Mouse (Mus musculus) heart, embryonic 15.5 days (tissue): Measurements from ENCODE around the gene Fbxo11. TPM values are rescaled to one million over a fixed set of nuclear protein-coding genes. Genes with fewer than 3 reads are reported as not detected.

Source experiments
- ATAC-seq: fragments of 200-750 bp; cut with Nextera tagmentation; replicated peaks from 2 replicates; pipeline ENCODE4 v1.8.0; 2017; ENCODE audit warnings: low read depth, moderate TSS enrichment; ENCODE audit not compliant: insufficient number of reproducible peaks, insufficient read depth, low FRiP score
- H3K27ac ChIP-seq: fragments of 300-500 bp; sonication (generic); 2 replicates; pipeline ENCODE4 v1.5.1; 2015; ENCODE audit warnings: mild to moderate bottlenecking, inconsistent platforms
- H3K27me3 ChIP-seq: fragments of 300-500 bp; sonication (generic); 2 replicates; pipeline ENCODE4 v1.6.1; 2015; ENCODE audit warnings: inconsistent platforms
- H3K36me3 ChIP-seq: fragments of 300-500 bp; sonication (generic); 2 replicates; pipeline ENCODE4 v1.6.1; 2015; ENCODE audit warnings: mild to moderate bottlenecking, inconsistent platforms
- H3K4me1 ChIP-seq: fragments of 300-500 bp; sonication (generic); replicated peaks from 2 replicates; pipeline ENCODE4 v1.6.1; 2015; ENCODE audit warnings: inconsistent platforms
- H3K4me2 ChIP-seq: fragments of 300-500 bp; sonication (generic); 2 replicates; pipeline ENCODE4 v1.6.1; 2015; ENCODE audit warnings: inconsistent platforms, mild to moderate bottlenecking, moderate library complexity
- H3K4me3 ChIP-seq: fragments of 300-500 bp; sonication (generic); 2 replicates; pipeline ENCODE4 v1.5.1; 2015; ENCODE audit warnings: mild to moderate bottlenecking, inconsistent platforms
- H3K9ac ChIP-seq: fragments of 300-500 bp; sonication (generic); 2 replicates; pipeline ENCODE4 v1.6.1; 2015; ENCODE audit warnings: mild to moderate bottlenecking, inconsistent platforms
- H3K9me3 ChIP-seq: fragments of 300-500 bp; sonication (generic); replicated peaks from 2 replicates; pipeline ENCODE4 v1.6.1; 2016; ENCODE audit warnings: inconsistent platforms
- WGBS: fragments of 180-500 bp; shearing (Covaris S2); methylation state at CpG from one replicate; pipeline ENCODE4 v1.1.7; 2015; ENCODE audit warnings: mixed read lengths; 5-methylcytosine and 5-hydroxymethylcytosine counted together
- polyA plus RNA-seq: library from polyadenylated mRNA; unstranded; fragments of >200 nt; fragmentation: Nextera tagmentation; extraction: Ambion mirVana; gene quantifications from 2 replicates; pipeline ENCODE4 v1.2.1, GENCODE M21; 2015

The Fbxo11 gene
- polyA plus RNA-seq, 1 experiment from 2014 or later = 11.3 TPM

DNA sequence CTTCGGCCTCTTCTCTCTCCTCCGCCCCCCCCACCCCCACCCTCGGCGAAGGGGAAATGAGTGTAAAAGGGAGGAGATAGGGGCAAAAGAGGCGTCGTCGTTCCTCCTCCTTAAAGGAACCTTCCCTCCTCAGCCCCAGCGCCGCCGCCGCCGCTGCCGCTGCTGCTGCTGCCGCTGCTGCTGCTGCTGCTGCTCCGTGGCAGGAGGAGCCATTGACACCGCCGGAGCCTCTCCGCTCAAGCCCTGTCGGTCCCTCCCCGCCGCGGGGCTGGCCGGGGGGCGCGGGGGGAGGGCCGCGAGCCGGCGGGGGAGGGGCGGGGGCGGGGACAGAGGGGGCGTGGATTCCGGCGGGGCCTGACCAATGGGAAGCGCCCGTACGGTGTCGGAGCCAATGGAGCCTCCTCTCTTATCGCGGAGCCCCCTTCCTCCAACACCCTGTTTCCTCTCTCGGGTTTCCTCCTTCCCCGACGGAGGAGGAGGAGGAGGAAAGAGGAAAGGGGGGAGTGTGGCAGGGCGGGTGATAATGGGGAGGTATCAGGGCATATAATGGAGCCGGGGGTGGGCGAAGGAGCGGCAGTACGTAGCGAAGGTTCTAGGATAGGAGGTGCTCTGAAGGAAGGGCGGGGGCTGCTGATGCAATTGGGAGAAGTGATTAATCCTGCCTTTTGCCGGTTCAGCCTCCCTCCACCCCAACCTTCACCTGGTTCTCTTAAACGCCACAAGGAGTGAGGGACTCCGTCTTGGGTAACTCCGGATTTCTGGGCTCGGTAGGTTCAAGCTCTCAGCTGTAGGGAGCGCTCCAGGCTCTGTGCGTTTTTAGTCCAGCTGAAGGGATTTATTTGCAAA lies 933 bp upstream of the Fbxo11 start:
- Histone ChIP-seq H3K4me1 (peaks cover 11% of the 10 kb centered on the region), H3K27ac (peak overlapping the region; percentile 100), H3K4me2 (peak overlapping the region; percentile 67), H3K4me3 (peak overlapping the region; percentile 85), H3K9ac (peak overlapping the region; percentile 93), H3K9me3 (no peaks in the 10 kb centered on the region), H3K27me3 (no peaks in the 10 kb centered on the region), H3K36me3 (no peaks in the 10 kb centered on the region)
- ATAC-seq = peak; percentile 95
- under 1% methylated on average over 50 of the region's 57 CpGs for WGBS

DNA sequence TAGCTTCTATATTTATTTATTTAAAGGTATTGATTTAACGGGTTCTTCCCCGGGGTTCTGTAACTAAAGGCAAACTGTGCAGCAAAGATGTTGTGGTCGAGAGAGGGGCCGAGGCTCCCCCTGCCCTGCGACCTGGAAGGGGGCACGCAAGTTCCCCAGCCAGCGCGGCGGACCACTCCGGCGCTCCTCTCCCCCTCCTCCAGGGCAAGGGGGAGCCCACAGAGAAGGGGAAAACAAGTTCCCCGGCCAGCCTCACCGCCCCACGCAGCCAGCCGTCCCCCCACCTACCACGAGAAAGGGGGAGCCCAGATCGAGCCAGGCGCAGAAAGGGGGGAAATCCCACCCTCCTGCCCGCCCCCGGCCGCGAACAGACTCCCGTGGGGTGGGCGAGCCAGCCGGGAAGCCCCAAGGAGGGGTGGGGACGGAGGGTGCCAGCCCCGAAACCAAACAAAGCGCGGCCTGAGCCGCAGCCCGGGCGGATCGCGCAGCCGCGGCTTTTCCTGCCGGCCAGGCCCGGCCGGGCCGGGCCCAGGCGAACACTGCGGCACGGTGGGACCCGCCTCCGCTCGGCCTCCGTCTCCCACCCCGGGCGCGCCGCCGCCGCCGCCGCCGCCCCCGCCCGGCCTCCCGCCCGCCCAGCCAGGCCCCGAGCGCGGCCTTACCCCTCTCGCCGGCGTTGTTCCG lies 602 bp downstream of the Fbxo11 start:
- peak overlapping the region; percentile 93 for H3K9ac ChIP-seq

GRCm38 (mm10) chr17:88063980-88064346 lies 1.1 kb downstream of the Fbxo11 start:
- Histone ChIP-seq H3K4me3 (peak overlapping the region; percentile 85), H3K36me3 (no peaks in the 10 kb centered on the region), H3K27ac (peak overlapping the region; percentile 100), H3K9me3 (no peaks in the 10 kb centered on the region), H3K4me2 (peak overlapping the region; percentile 67), H3K27me3 (no peaks in the 10 kb centered on the region), H3K4me1 (peaks cover 14% of the 10 kb centered on the region), H3K9ac (peak overlapping the region; percentile 93)
- under 1% methylated on average over 23 of the region's 23 CpGs for WGBS
- ATAC-seq = no peak

More for the DNA sequence above, 602 bp downstream of the Fbxo11 start:
- ATAC-seq = peak; percentile 16; the same call in 1 of the 2 replicates
- Histone ChIP-seq H3K36me3 (no peaks in the 10 kb centered on the region), H3K27ac (peak overlapping the region; percentile 100), H3K9me3 (no peaks in the 10 kb centered on the region), H3K4me3 (peak overlapping the region; percentile 85), H3K27me3 (no peaks in the 10 kb centered on the region), H3K4me1 (peaks cover 11% of the 10 kb centered on the region), H3K4me2 (peak overlapping the region; percentile 67)
- WGBS = under 1% methylated on average over 22 of the region's 67 CpGs

DNA sequence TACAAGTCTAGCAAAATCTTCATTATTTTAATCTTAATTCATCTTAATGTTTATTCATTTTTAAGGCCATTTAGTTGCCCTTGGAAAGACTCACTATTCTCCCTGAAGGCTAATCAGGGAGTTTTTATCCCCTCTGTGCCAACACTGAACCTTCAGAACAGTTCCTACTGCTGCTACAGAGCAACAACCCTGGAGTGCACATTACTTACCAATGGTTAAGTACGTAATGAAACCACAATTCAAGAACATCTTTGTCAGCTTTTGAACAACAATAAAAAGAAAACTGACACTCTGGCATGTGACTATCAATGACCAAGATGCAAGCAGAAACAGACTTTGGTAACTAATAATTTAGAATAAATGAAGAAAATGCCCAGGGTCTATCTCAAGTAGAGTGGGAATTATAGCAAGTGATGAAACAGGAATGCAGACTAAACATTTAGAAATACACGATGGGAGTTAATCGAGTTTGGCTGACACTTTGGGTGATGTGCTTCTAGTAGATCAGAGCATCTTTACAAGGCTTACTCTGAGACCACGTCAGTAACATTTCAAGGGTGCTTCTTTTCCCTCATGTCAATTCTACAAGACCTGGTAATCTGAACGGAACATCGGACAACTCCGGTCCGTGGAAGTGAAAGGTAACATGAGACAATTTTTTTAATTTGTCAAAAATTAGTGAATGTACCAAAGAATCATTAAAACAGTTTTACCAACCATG lies 2.1 kb downstream of the Fbxo11 start:
- H3K4me1 ChIP-seq = peaks cover 20% of the 10 kb centered on the region
- peak overlapping the region; percentile 93; the same call in 1 of the 2 replicates for H3K9ac ChIP-seq
- no peaks in the 10 kb centered on the region for H3K36me3 ChIP-seq
- peak overlapping the region; percentile 85 for H3K4me3 ChIP-seq
- no peaks in the 10 kb centered on the region for H3K9me3 ChIP-seq
- no peak overlapping the region; the same call in 1 of the 2 replicates for H3K27ac ChIP-seq
- 21% methylated on average over 8 of the region's 8 CpGs for WGBS
- ATAC-seq = no peak
- H3K27me3 ChIP-seq = no peaks in the 10 kb centered on the region
- H3K4me2 ChIP-seq = peak overlapping the region; percentile 67

DNA sequence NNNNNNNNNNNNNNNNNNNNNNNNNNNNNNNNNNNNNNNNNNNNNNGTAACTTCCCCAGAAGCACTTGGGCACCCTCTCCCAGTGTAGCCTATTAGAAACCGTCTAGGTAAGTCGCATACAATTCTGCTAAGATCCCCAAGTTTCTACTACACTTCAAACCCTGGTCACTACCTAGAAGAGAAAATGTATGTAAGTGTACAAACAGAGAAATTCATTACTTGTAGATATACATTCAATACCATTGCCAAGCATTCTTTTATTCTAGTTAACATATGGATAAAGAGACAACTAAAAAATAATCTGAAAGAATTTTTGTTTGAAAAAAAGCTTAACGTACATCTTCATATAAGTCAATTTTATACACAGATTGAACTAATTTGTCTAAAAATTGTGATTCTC lies 3.1 kb downstream of the Fbxo11 start:
- whole genome bisulfite sequencing = 77% methylated on average over 3 of the region's 3 CpGs
- no peaks in the 10 kb centered on the region for H3K27me3 ChIP-seq

GRCm38 (mm10) chr17:88058280-88058679 lies 6.8 kb downstream of the Fbxo11 start:
- peak overlapping the region; percentile 12; the same call in 1 of the 2 replicates for H3K27ac ChIP-seq
- peaks cover 36% of the 10 kb centered on the region for H3K4me1 ChIP-seq
- H3K27me3 ChIP-seq = no peaks in the 10 kb centered on the region
- H3K4me2 ChIP-seq = 0 out of 2 replicates have a peak overlapping the region, but pooled peaks have one; percentile 6
- 62% methylated on average over 2 of the region's 2 CpGs for WGBS
- ATAC-seq = 0 out of 2 replicates have a peak, but pooled peaks have one; percentile 10
- no peak overlapping the region for H3K4me3 ChIP-seq
- no peaks in the 10 kb centered on the region for H3K36me3 ChIP-seq
- no peaks in the 10 kb centered on the region for H3K9me3 ChIP-seq
- no peak overlapping the region for H3K9ac ChIP-seq

More for the DNA sequence above, 3.1 kb downstream of the Fbxo11 start:
- Histone ChIP-seq H3K36me3 (no peaks in the 10 kb centered on the region), H3K4me1 (peaks cover 28% of the 10 kb centered on the region), H3K4me3 (no peak overlapping the region), H3K9me3 (no peaks in the 10 kb centered on the region), H3K4me2 (no peak overlapping the region), H3K9ac (no peak overlapping the region), H3K27ac (no peak overlapping the region)
- no peak for ATAC-seq

- no peak for ATAC-seq
- no peaks in the 10 kb centered on the region for H3K27me3 ChIP-seq
- no peaks in the 10 kb centered on the region for H3K9me3 ChIP-seq
- H3K4me3 ChIP-seq = no peak overlapping the region
- H3K4me2 ChIP-seq = 0 out of 2 replicates have a peak overlapping the region, but pooled peaks have one; percentile 6
- H3K27ac ChIP-seq = peak overlapping the region; percentile 12; the same call in 1 of the 2 replicates
- peaks cover 32% of the 10 kb centered on the region for H3K4me1 ChIP-seq
- 70% methylated on average over 1 of the region's 1 CpGs for WGBS
- no peak overlapping the region for H3K9ac ChIP-seq
- H3K36me3 ChIP-seq = no peaks in the 10 kb centered on the region
These were observed 7.2 kb downstream of the Fbxo11 start for GRCm38 (mm10) chr17:88057846-88058245.

DNA sequence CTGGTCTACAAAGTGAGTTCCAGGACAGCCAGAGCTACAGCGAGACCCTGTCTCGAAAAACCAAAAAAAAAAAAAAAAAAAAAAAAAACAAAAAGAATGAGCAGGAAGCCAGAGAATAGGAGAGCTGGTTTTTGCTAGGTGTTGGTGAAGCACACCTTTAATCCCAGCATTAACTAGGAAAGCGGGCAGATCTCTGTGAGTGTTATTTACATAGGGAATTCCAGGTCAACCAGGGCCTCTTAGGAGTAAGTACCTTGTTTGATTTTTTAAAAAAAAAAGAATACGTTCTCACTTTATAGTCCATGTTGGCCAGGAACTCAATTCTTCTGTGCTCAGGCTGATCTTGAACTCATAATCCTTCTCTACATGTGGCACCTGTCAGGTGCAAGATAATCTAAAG lies 13.4 kb downstream of the Fbxo11 start:
- H3K9me3 ChIP-seq = no peaks in the 10 kb centered on the region
- H3K27ac ChIP-seq = no peak overlapping the region
- peaks cover 17% of the 10 kb centered on the region for H3K4me1 ChIP-seq
- H3K4me2 ChIP-seq = no peak overlapping the region
- no peaks in the 10 kb centered on the region for H3K27me3 ChIP-seq
- ATAC-seq = no peak
- H3K9ac ChIP-seq = no peak overlapping the region
- H3K36me3 ChIP-seq = no peaks in the 10 kb centered on the region
- 90% methylated on average over 4 of the region's 4 CpGs for WGBS
- H3K4me3 ChIP-seq = no peak overlapping the region

GRCm38 (mm10) chr17:88050892-88051291 lies 14.2 kb downstream of the Fbxo11 start:
- Histone ChIP-seq H3K4me3 (no peak overlapping the region), H3K27me3 (no peaks in the 10 kb centered on the region), H3K36me3 (no peaks in the 10 kb centered on the region), H3K4me2 (no peak overlapping the region), H3K27ac (no peak overlapping the region), H3K9ac (no peak overlapping the region), H3K9me3 (no peaks in the 10 kb centered on the region), H3K4me1 (peaks cover 10% of the 10 kb centered on the region)
- no peak for ATAC-seq
- 57% methylated on average over 1 of the region's 1 CpGs for WGBS

- peaks cover 10% of the 10 kb centered on the region for H3K4me1 ChIP-seq
- H3K27me3 ChIP-seq = no peaks in the 10 kb centered on the region
- 92% methylated on average over 2 of the region's 2 CpGs for WGBS
- H3K27ac ChIP-seq = no peak overlapping the region
- H3K4me3 ChIP-seq = no peak overlapping the region
- no peak overlapping the region for H3K4me2 ChIP-seq
- no peak overlapping the region for H3K9ac ChIP-seq
- ATAC-seq = no peak
- no peaks in the 10 kb centered on the region for H3K9me3 ChIP-seq
- H3K36me3 ChIP-seq = no peaks in the 10 kb centered on the region
These were observed 14.8 kb downstream of the Fbxo11 start for GRCm38 (mm10) chr17:88050318-88050717.
